Mouse (Mus musculus): Measurements from ENCODE around the gene Bcorl1. TPM values are rescaled to one million over a fixed set of nuclear protein-coding genes. Genes with fewer than 3 reads are reported as not detected.

Bcorl1 gene
- 2.2 and 2.3 TPM in 2 replicates for polyA plus RNA-seq (2021; fragmentation: Nextera tagmentation)
- long read RNA-seq, experiment 1, partial matches to known transcripts: 2 of 4 reads
- long read RNA-seq, experiment 1, other reads (novel, unspliced or antisense): 2 of 4 reads
- long read RNA-seq, experiment 2, partial matches to known transcripts: 5 of 6 reads
- long read RNA-seq, experiment 2, other reads (novel, unspliced or antisense): 1 of 6 reads

GRCm38 (mm10) chrX:48341141-48341540 is at the start of gene Bcorl1:
TSS of gene Bcorl1 (plus strand) at chrX:48341358.

Other genes with a start within 250 kb of the Bcorl1 start
- 0.24 and 0.39 TPM in 2 replicates for gene Xpnpep2, start 232.6 kb upstream of the Bcorl1 start, polyA plus RNA-seq (2021; fragmentation: Nextera tagmentation)
- gene Sash3, start 194.9 kb upstream of the Bcorl1 start, polyA plus RNA-seq (2021; fragmentation: Nextera tagmentation): 1.5 and 1.8 TPM in 2 replicates
- 24.8 and 30.6 TPM in 2 replicates for gene Zdhhc9, start 132.5 kb upstream of the Bcorl1 start, polyA plus RNA-seq (2021; fragmentation: Nextera tagmentation)
- gene Utp14a, start 84.5 kb upstream of the Bcorl1 start, polyA plus RNA-seq (2021; fragmentation: Nextera tagmentation): 9.7 and 11.4 TPM in 2 replicates
- 0.34 and 0.63 TPM in 2 replicates for gene Elf4, start 121.8 kb downstream of the Bcorl1 start, polyA plus RNA-seq (2021; fragmentation: Nextera tagmentation)
- 24.7 and 24.8 TPM in 2 replicates for gene Aifm1, start 172.2 kb downstream of the Bcorl1 start, polyA plus RNA-seq (2021; fragmentation: Nextera tagmentation)
- 45.0 and 50.8 TPM in 2 replicates for gene Rab33a, start 177.9 kb downstream of the Bcorl1 start, polyA plus RNA-seq (2021; fragmentation: Nextera tagmentation)